Mouse (Mus musculus) liver, adult 10 weeks (tissue): Measurements from ENCODE around the gene Gm3625. TPM values are rescaled to one million over a fixed set of nuclear protein-coding genes. Genes with fewer than 3 reads are reported as not detected.

Experiments
- polyA plus RNA-seq: library from polyadenylated mRNA; stranded (reverse); fragments of 350-450 nt; fragmentation: Illumina TruSeq; extraction: RNeasy Lipid Tissue Mini Kit (QIAGEN cat#74804); gene quantifications from one replicate; pipeline ENCODE4 v1.2.3, GENCODE M21; 2014; ENCODE audit warnings: low read depth, low replicate concordance

Gm3625 gene
- not detected for polyA plus RNA-seq

GRCm38 (mm10) chr12:4592541-4593165 is at the start of gene Gm3625, which contains the start of gene Itsn2:
Gene Gm3625, minus strand, starts transcription at chr12:4592927.
Gene Itsn2, plus strand, starts transcription at chr12:4592638.

Other genes starting within 250 kb of the Gm3625 start
- 7.0 TPM for gene Ncoa1, start 115.7 kb downstream of the Gm3625 start, polyA plus RNA-seq
- 37.5 TPM for gene Itsn2, start 289 bp downstream of the Gm3625 start, polyA plus RNA-seq
- gene Fam228a, start 145.5 kb upstream of the Gm3625 start, polyA plus RNA-seq, result 0.32 TPM
- 2.0 TPM for gene Pfn4, start 176.1 kb upstream of the Gm3625 start, polyA plus RNA-seq
- 5.7 TPM for gene Fam228b, start 176.3 kb upstream of the Gm3625 start, polyA plus RNA-seq
- gene Sf3b6, start 224.6 kb upstream of the Gm3625 start, polyA plus RNA-seq, result 160 TPM
- gene Fkbp1b, start 248.7 kb upstream of the Gm3625 start, polyA plus RNA-seq, result not detected